Mouse (Mus musculus) CD8-positive naive resting alpha-beta T cell, adult 2 months (primary cell): ENCODE measurements at regions not wholly inside any gene's neighbourhood (a gene's known extent, or its start where the extent isn't known, plus 50 kb on each side); places are given as distances from the start of the nearest gene placed in this dataset.

Experiments used
- DNase-seq, 2 experiments: peaks; one replicate each; pipeline ENCODE4 v3.0.0; 2022; ENCODE audit warnings: low read depth in 2 of 2, low spot score in 2 of 2

DNA sequence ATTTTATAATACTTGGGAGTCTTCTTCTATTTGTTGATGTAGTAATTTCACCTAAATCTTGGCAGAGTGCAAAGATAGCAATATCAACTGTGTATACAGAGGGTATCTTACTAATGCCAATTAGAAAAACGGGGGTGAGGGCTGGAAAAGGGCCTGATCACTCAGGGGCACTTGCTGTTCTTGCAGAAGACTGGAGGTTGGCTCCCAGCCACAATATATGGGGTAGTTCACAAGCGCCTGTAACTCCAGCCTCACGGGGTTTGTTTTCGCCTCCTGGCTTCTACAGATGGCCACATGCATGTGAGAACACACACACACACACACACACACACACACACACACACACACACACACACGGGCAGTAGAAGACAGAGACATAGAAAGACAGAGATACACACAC is 185.7 kb downstream of the Plk2 start:
- DNase-seq: no peak

DNA sequence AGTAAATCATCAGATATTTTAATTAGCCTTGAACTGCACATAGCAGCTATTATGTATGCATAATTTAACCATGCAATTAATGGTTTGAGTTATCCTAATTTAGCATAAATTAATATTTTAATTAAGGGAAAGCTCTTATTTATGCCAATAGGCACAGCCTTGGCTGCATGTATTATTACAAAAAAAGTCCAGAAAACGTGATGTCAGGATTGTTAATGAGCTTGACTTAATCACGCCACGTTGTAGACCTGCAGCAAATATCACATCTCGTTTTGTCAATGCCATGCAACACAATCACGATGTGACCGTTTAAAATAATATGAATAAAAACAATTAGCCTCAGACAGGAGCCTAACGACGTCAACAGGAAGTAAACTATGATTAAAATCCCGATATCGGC is 189.9 kb downstream of the Plk2 start:
- DNase-seq: no peak

DNA sequence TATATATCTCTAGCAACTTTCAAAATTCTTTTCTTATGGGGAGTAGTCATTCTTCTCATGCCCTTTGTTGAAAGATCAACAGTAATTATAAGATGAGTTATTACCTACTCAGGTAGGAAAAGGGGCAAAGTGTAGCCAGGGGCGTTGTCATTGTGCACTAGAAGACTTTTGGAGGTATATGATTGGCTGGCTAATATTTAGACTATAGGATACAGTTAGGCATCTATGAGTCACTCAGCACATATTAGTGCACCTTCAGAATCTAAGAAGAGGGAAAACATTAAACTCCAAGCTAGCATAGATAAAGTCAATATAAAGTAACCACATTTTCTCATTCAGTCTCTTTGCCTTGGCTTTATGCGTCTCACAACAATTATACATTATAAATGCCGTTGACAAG is 199.8 kb downstream of the Plk2 start:
- DNase-seq: no peak

DNA sequence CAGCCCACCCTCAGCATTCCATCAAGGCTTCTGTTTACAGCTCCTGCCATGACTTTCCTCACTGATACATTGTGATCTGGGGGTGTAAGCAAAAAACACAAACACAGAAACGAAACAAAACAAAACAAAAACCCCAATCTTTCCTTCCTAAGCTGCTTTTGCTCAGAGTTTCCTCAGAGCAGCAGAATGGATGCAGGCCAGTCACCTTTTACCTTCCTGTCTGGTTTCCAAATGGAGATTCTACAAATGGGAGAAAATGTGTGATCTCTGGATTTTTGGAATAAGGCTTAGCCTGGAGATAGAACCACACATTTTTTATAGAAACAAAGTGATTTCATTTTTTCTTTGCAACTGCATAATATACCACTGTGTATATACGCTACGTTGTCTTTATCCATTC is 204.8 kb downstream of the Plk2 start:
- no peak for DNase-seq

DNA sequence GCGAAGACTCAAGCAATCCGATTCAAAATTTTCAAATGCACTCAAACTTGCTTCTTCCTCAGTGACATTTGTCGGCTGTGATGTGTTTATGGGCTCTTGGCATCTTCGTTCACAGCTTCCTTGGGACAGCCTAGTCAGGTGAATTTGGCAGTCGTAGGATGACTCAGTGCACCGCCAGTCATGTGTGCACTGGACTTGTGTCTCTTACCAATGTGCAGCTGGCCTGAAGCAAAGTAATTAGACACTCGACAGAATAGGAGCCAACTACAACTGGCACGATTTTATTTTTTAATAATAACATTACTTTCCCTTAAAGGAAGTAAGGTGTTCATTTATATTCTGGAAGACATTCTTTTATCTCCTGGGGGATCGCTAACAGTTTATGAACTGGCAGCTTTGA is 205.5 kb downstream of the Plk2 start:
- no peak for DNase-seq

DNA sequence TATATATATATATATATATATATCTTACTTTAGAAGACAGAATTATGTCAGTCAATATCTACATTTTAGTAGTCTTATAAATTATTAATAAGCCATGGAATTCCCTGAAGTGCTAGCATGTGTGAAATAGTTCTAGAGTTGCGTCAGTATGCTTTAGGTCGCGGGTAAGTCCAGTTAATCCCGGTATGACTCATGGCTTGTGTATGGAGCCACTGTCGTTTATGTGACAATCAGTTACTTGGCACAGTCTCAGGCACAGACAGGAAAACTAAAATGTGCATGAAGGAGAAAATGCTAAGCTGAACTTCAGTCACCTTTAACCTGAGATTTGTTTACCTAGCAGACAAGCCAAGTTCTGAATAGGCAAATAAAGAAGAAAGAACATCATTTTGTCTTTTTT is 206.5 kb downstream of the Plk2 start:
- DNase-seq: no peak

DNA sequence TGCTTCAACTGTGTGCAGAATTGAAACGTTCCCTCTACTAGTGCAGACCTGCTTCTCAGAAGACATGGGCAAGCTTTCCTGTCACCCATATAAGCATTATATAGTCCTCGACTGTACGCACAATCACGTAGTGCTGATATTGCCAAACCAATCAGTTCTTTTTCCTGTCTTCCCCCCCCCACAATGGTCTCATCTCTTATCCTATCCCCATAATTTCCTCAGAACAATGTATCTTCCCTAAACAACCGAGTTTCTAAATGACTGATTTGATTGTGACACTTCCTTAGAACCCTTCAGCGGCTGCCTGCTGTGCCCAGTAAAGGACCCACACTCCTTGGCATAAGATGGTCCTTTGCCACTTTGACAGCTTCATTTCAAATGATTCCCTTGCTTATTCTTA is 207.0 kb downstream of the Plk2 start:
- no peak for DNase-seq

DNA sequence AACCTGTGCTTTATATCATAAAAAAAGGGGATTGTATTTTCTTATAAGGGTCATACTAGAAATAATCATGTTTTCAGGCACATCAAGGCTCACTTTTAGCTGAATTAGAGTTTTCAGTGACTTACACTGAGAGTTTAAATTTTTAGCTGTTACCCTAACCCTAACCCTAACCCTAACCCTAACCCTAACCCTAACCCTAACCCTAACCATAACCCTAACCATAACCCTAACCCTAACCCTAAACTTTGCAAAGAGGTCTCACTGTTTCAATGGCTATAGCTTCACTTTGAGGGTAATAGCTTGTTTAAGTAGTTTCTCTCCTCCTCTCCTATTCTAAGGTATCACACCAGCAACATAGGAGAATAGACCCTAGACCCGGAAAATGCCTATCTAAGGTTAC is 208.0 kb downstream of the Plk2 start:
- no peak for DNase-seq

DNA sequence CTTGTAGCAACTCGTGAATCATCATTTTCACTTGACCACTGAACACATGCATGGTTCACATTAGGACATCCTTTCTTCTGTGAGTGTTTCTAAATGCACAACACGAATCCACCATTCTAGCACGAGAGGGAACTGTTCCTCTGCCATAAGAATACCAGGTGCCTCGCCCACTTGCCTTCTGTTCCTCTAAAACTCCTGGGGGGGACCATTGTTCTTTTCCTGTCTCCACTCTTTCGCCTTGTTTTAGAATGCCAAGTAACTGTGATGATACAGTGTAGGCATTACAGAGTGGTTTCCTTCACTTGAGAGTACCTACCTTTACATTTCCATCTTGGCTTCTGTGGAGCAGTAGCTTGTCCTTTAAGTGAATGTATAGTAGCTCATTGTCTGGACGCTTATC is 224.2 kb downstream of the Plk2 start:
- no peak for DNase-seq

DNA sequence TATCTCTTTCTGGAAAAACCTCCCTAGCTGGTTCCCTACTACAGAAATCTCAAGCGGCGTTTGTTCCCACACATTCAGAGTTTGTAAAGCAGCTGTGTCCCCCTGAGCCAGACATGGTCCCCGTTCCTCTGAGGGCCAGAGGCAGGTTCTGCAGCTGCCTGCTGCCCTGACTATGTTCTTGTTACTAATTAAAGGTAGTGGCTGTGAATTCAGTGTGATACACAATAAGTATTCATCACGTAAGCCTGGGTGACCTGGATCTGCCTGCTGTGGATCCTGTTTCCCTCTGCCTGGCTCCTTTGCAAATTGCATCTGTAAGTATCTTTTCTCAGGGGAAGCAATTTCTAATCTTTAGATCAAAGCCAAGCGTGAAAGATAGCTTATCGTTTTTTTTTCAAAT is 232.3 kb downstream of the Plk2 start:
- DNase-seq: no peak

DNA sequence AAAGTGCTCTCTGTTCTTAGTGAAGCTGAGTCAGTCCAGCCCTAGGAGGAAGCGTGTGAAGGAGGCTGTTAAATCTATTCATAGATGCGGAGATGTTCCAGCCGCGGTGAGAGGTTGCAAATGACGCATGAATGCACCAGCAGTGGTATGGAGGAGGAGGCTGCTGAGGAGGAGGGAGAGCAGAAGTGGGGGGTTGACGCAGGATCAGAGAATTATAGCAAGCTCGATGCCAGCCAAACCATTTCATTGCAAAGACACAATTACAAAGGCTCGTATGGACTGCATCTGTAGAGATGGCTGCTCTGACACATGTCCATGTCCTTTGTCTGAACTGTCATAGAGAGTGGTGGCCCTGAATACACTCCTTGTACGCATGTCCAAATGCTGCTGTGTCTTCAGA is 232.9 kb downstream of the Plk2 start:
- DNase-seq: no peak

DNA sequence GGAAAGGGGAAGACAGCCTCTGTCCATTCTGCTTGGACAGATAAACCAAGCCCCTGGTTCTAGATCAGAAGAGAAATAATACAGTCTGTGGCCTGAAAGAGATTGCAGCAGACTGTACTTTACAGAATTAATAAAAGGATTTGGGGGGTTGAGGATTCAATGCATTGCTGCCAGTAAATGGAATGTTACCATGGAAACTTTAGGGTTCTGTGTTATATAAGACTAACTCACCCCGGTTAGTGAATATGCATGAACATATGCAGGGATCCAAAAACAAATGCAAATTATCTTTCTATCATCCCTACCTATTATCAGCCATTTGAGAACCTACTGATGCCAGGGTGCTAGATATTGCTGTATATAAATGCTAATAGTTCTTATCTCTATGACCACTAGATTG is 233.4 kb downstream of the Plk2 start:
- no peak for DNase-seq

DNA sequence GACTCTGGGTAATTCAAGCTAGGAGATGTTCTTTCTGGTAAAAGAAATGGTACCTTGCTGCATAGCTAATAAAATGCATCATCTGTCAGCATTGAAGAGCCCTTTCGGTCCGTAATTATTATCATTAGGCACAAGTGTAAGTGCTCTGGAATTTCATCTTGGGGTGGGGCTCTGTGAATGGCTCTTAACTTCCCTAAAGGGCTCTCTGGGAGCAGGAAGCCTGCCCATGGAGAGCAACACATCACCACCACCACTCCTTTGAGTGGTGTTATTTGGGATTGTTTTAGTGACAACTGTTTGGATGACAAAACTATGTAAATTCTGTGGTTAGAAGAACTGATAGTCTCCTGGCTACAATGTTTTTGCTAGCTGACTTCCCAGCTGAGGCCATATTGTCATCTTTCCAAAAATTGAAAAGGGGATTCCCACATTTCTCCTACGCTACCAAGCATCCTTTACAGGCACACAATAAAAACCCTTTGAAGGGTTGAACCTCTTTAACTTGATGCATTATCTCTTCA is 238.5 kb downstream of the Plk2 start:
- DNase-seq: no peak

DNA sequence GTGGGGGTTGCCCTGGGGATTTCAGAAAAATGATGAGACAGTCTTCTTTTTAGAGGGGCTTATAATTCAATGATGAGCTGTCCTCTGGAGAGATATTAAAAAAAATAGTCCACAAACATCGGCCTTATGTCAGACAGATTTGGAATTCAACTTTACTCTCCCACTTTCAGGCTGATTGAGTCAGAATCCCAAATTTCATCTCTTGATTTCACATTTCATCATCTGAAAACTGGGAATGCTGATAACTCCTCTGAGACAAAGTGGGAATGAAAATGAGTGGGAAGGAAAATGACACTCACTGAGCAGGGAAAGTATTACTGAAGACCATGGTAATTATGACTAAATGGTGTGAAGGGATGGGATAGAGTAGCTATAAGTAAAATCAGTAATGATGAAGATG is 239.1 kb downstream of the Plk2 start:
- no peak for DNase-seq

DNA sequence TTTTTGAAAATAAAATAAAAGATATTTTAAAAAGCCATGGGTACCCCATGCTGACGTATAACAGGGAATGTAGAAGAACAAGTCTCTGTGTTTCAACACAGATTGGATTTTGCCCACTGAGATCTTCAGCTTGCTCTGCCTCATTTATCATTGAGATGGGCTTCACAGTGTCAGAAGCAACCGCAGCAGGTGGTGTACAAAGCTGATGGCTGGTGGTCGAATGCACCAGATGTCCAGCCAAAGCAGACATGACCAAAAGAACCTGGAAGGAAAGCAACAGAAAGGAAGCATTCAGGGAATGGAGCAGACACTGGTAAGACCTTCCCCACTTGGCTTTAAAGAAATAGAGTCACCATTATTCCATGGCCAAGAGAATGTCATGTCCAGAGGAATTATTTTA is 247.9 kb downstream of the Plk2 start:
- no peak for DNase-seq

DNA sequence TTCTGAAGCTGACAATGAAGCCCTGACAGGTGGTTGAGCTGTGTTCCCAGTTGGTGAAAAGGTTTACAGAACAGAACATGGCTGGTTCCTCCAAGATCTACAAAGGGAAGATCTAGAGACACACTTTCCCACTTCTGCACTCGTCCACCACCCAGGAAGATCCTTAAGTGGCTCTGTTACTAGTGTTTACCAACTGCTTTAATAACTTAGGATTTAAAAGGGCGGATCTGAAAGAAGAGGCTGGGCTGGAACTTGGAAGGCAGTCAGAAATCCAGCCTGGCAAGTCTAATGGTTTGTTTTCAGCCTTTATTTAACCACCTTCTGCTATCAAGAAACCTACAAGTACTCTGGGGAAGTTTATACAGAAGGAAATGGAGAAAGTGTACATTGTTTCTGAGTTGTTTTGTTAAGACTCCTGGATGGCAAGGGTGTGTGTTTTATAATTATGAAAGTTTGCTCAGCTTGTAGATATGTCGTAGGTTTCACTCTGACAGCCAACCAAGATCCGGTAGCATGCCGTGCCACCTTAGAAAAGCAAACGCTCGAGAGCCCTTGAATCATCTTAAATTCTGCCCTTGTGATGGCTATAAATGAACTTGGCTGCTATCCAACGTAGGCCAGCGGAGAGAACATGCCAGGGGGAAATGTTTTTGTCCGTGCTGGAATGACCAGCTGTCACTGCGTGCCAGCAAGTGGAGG is 248.5 kb downstream of the Plk2 start:
- no peak for DNase-seq

DNA sequence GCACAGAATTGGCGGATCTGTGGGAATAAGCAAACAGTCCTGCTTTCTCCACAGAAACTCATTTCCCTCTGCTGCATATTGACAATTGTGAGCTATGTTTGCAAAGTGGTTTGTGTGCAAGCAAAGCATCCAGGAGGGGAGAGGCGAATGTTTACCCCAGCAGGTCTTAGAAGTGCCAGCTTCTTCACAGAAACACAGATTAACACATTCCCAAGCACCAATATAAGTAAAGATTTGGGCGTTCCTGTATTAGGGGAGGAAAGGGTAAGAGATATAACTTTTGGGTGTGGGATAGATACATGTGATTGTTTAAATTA is 249.0 kb downstream of the Plk2 start:
- DNase-seq: no peak

DNA sequence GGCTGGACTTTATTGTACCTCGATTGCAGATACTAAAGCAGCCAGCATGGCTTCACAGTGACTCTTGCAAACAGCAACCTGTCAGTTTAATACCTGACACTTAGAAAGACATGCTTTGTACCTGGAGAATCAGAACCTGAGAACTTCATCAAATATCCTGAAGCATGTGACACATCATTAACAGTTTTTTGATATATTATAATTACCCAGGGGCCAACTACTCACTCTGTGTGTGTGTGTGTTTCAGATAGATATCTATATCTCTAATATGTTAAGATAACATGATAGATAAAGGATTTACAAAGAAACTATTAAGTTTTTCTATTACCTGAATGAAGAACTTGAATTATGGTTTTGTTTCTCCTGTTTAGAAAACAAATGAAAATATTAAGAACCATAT is 254.5 kb downstream of the Plk2 start:
- no peak for DNase-seq

DNA sequence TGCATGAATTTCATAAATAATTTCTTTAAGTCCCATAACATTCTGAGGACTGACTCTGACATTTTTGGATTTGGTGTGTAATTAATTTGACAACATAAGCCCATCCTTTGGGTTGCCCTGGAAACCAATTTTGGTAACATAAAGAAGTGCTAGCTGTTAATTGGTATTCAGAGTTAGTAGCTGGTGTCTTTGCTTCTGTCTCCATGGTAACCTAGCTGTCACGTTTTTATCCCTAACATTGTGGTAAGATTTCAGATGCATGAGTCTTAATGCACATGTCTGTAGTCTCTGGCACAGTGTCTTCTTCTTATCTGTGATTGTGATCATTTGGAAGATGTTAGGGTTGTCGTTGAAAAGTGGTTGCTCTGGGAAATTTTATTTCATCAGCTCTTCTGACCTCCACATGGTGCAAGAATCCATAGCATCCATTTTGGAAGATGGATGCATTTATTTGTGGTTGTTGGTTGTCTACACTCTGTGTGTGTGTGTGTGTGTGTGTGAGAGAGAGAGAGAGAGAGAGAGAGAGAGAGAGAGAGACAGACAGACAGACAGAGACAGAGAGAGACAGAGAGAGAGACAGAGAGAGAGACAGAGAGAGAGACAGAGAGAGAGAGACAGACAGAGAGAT is 255.1 kb downstream of the Plk2 start:
- DNase-seq: no peak

DNA sequence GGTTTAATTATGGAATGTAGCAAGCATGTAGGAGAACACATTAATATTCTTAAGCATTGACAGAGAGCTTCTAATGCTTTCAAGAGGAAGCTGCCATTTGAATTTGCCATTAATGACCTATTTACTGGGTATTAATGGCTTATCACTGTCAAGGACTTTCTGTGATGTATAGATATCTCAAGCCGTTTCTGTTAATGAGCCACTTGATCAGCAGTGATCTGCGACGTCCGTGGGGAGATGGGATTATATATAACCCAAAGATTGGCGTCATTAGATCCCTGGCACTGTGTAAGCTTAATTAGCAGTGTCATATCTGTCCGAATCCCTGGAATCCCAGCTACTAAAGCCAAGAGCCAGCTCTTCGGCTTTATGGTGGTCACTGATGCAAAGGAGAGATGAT is 257.4 kb downstream of the Plk2 start:
- no peak for DNase-seq

DNA sequence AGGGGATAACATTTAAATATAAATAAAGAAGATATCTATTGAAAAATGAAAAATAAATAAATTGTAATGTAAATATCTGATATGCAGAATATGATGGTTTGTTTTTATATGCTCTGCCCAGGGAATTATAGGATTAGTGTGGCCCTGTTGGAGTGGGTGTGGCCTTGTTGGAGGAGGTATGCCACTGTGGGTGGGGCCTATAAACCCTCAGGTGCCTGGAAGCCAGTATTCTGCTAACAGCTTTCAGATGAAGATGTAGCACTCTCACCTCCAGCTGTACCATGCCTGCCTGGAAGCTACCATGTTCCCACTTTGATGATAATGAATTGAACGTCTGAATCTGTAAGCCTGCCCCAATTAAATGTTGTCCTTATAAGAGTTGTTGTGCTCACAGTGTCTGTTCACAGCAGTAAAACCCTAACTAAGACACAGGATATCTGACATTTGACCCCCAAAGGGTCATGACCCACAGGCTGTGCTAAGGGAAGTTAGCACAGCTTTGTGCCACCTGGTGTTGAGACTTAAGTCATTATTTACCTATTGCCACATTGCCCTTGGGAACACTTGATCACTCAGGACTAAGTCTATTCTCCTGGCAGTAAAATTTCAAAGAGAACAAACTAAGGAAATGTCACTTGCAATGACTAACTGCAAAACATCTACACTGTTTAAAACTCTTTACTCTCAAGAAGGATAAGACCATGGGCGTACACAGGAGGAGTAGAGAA is 270.4 kb downstream of the Plk2 start:
- no peak for DNase-seq

DNA sequence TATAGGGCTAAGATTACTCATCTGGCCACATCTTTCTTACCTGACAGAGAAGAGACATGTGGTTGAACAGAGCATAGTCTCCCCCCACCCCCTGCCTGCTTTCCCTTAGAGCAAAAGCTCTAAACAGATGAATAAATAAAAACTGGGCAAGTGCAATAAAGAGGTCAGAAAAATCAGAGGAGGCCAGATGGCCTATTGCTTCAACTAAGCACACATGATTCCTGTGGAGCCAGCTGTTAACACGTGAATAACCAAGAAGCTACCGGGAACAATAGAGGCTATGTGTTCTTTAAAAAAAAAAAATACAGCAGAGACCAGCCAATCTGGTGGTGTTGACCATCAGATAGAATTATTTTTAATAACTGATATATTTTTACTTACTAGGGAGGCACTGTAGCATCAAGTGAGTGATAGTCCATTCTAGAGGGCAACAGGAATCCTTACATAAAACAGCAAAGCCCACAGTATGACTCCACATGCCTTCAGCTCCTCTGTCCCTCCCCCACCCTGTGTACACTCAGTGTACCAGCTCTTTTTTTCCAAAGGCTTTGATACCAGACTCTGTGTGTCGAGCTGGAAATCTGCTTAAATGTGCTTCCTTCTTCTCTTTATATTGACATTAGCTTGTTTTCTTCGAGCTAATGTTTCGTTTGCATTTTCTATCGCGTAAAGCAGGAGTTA is 272.6 kb downstream of the Plk2 start:
- no peak for DNase-seq
